Mouse (Mus musculus) CD4-positive helper T cell, adult 2 months (primary cell): Measurements from ENCODE around the gene Mrps21.
"Not testable (repeated sequence)": the region's sequence is repeated elsewhere in the genome, so short reads cannot be mapped to it uniquely, and the experiment has no call there.

Experiments used
- DNase-seq: peaks from one replicate; pipeline ENCODE4 v3.0.0-alpha.2; 2012; ENCODE audit warnings: low read depth, missing footprints, low spot score

Gene Mrps21

DNA sequence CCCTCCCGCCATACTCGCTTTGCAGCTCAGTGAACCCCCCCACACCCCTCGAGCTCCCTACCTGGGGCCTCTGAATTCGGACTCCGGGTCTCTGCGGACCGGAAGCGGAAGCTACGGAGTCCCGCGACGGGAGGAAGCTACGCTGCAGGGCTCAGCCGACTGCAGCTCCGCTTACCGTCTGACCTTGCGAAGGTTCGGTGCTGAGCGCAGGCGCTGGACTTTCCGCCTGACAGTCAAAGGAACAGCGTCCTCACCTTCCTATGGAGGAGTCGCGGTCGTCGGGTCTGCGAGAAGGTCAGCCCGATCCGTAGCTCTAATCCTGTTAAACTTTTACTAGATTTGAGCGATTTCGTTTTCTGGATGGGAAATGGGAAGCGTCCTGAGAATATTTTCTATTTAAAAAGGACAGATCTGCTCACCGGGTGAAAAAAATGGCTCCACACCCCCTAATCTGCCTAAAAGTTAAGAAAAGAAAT lies at the start of gene Mrps21:
Mrps21 (minus strand) TSS at position 128 of the 476 bp plus-strand sequence.
- DNase-seq: peak; percentile 86

DNA sequence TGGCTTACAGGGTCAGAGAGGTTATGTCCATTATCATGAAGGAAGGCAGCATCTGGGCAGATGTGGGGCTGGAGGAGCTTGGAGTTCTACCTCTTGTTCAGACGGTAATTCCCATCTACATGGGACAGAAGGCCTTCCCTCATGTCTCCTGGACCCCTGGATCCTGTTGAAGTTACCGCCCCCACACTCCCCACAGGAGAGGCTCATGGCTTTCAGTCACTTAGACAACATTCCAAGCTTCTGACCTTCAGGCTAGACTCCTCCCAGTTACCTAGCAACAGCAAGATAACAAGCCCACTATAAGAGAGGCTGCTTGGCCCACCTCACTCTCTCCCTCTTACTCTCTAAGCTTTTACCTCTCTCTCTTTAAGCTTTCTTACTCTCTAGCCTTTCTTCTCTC lies 49.2 kb upstream of the Mrps21 start:
- DNase-seq: not testable (repeated sequence)

DNA sequence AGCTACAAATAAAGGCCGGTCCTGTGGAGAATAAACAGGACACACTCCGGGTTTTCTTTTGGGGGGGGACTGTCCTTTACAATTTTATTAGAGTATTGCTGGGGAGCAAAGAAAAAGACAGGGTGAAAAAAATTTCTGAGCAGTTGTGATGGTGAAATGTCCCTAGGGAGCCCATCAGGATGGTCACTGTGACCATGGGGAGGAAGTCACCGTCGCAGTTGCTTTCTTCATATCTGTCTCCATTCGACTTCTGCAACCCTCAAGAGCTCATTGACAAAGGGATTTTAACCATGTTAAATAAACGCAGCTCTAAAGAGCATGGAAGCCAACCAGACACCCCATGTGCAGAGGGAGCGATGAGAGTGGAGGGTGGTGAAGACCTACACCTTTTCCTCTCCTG lies 45.4 kb upstream of the Mrps21 start:
- no peak for DNase-seq

DNA sequence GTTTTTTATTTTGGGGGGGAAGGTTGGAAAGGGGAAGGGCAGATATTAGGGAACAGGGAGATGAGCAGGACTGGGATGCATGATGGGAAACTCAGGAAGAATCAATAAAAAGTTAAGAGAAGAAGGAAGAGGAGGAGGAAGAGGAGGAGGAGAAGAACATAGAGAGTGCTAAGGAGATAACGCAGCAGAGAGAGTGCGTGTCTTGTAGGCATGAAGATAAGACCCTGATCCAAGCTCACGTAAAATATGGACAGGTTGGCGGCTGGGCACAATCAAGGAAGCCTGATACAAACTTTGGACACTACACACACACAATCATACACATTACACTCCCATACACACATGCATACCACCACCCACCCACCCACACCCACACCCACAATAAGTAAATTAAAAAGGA lies 43.4 kb upstream of the Mrps21 start:
- no peak for DNase-seq

DNA sequence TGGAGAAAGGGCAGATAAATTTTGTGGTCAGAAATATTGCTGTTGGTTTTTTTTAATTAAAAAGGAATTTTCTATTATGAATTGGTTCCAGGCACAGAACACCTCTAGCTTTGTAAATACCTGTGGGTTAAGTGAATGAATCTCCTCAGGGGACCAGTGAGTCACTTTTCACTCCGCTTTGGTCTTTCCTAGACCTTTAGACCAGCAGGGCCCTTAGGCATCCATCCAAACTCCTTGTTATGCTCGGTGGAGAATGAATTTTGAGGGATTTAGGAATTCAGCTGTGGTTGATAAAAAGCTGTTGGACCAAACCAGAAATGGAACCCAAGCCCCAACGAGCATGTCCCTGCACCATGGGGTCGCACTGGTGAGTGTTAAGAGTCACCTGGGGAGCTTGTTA lies 36.3 kb upstream of the Mrps21 start:
- DNase-seq: no peak

DNA sequence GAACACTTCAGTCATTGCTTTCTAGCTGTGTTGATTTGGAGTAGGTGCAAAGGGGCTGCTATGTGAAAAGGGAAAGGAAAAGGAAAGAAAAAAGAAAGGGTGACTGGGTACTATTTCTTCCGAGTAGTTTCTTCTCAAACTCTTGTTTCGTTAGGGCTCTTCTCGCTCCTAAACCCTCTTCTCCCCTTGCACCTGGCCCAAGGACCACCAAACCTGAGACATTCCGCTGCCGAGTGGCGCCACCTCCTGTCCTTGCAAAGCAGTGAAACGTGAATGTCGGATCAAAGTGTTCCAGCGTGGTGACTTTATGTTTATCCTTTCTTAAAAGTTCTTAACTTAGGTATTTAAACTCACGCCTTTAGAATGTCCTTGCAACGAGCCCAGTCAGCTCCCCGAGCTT lies 35.5 kb upstream of the Mrps21 start:
- DNase-seq: peak; percentile 52

DNA sequence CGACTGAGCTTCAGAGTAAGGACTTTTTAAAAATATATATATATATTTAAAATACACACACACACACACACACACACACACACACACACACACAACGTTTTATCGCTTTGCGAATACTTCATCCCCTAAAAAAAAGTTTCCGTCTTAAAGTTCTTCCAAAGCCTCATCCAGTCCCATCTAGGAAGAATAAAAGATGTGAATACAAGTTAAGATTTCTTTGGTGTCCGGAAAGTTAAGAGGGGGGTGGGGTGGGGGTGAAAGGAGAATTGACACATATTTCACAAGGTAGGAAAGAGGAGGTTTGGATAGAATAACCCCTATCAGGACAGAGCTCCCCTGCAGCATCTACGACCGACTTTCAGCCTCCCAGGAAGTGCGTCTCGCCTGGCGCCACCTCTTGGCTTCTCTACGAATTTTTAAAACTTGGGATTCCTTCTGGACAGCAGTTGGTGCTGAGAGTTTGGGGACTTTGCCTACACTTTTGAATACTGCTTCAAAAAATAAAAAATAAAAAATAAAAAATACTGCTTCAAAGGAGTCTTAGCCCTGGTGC lies 34.7 kb upstream of the Mrps21 start:
- DNase-seq: peak; percentile 60

DNA sequence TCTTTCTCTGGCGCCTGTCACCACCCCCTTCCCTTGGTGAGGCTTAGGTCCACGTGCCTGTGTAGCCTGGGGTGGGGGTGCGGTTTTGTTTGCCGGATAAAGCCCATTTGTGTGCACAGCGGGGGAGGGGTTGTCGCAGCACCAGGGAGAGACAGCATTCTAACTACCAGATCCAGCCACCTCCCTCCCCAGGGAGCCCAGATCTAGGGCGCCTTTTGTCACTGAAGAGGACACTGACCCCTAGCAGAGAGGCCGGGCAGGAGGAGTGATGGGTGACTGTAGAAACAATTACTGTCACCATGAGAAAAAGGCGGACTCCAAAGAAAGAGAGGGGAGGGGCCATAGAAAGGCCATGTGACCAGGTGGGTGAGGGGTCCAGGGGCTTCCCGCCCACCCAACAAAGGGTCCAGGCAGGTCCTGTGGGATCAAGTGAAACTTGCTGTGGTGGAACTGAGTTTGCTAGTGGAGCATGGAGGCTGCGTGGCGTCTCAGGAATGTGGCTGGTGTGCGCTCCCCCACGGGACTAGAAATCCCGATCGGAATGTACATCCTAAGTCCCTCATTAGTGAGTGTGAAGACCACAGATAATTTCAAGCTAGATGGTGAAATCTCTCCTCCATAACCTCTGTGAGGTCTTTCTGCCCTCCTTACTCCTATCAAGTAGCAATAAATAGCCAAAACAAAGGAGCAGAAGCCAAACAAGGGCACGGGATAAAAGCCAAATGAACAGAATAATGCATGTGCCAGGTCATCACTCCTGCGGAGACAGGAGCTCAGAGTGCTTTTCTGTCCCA lies 34.0 kb upstream of the Mrps21 start:
- DNase-seq: peak; percentile 55

DNA sequence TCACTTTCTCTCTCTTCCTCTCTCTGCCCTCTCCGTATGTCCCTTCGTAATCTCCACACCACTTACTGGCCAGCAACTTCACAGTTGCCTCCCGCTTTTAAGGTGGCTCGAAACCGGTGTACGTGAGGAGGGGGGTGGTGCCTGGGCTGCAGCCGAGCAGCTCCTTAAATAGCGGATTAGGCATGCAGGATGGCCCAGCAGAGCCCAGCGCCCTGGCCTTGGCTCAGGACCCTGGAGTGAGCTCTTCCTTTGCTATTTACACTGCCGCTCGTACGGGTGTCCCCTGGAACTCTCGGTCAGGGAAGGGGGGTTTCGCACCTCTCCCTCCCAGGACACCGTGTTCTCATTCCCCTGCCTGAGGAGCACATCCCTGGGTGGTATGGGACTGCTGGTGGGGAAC lies 33.2 kb upstream of the Mrps21 start, which contains the start of gene Car14:
Car14 (minus strand) TSS at position 124 of the 400 bp plus-strand sequence.
- DNase-seq: no peak

DNA sequence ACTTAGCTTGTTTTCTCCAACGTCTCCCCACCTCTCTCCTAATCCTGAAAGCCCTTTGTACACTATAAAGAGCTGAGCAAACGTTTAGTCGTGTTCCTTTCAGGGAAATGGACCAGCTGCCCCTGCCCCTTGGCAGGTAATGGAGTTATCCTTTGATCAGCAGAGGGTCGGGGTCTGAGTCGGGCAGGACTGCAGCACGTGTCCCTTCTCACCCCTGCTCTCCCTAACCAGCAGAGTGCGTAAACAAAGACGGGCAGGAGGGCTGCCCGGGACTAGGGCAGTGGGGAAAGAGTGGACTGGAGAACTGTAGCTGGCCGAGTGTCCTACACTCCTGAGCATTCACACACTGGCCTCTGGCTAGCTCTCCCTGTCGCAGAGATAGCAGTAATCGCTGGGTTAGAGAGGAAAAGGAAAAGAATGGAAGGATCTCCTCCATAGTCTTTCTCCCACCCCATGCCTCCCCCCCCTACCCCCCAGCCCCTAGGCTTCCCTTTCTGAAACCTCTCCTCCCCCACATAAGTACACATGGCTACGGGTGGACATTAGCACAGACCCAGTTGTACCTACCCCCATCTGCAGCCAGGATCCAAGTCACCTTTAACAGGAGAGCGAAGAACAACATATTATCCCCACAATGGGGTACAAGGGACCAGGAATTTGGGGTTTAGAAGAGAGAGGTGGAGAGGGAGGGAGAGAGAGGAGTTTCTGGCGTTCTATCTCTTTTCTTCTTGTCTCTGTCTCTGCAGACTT lies 32.6 kb upstream of the Mrps21 start:
- DNase-seq: no peak

DNA sequence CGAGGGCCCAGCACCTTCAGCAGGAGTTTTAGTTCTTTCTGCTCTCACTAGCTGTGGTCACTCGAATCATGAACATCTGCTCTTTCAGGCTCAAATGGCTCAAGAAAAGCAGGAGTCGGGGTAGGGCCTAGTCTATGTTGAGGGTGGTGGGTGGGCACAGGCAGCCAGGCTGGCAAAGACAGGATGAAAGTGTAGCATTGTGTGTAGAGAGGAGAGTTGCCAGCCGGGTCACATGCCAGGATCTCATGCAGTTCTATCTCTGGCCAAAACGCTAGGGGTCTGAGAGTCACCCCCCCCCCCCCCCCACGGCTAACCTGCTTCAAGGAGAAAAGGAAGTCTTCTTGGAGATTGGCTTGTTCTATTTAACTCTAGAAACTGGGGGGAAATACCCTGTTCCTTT lies 31.3 kb upstream of the Mrps21 start:
- DNase-seq: no peak

DNA sequence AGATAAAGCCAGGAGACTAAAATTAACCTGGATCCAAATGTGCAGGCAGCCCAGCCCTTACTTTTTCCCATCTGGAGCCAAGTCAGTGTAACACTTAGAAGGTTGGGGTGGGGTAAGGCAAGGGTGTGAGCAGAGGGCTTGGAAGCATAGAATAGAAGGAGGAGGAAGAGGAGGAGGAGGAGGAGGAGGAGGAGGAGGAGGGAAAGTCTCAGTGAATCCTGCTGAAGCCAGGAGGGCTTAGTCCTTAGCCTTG lies 31.0 kb upstream of the Mrps21 start:
- DNase-seq: no peak

DNA sequence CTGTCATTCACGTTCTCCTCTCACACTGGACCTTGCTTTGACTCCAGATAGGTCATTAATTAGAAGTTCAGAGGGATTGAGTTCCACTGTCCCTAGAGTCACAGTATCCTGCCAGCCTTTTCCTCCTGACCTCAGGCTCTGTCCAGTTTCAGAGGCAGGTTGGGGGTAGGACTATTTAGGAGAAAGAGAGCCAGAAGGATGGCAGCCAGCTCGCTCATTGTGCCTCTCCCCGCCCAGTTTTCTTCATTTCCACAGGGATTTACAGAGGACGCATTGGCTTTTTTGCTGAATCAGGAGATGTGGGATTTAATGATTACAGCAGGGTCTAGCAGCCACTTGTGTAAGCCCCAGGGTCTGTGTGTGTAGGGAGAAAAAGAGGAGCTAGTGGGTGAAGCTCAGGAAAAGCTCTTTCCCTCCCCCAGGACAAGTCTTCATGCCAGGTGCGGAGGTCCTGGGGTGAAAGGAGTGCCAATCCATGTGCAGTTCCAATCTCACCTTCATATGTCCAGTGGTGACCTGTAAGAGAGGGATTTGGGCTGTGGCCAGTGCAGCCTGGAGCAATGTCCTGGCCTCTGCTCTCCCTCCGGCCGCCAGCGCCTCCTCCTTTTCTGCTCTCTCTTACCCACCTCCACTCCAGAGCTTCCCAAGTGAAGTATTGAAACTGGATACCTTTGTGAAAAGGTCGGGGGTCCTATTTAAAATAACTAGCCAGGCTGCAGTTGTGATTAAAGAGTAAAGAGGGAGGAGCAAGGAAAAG lies 30.5 kb upstream of the Mrps21 start:
- DNase-seq: no peak

DNA sequence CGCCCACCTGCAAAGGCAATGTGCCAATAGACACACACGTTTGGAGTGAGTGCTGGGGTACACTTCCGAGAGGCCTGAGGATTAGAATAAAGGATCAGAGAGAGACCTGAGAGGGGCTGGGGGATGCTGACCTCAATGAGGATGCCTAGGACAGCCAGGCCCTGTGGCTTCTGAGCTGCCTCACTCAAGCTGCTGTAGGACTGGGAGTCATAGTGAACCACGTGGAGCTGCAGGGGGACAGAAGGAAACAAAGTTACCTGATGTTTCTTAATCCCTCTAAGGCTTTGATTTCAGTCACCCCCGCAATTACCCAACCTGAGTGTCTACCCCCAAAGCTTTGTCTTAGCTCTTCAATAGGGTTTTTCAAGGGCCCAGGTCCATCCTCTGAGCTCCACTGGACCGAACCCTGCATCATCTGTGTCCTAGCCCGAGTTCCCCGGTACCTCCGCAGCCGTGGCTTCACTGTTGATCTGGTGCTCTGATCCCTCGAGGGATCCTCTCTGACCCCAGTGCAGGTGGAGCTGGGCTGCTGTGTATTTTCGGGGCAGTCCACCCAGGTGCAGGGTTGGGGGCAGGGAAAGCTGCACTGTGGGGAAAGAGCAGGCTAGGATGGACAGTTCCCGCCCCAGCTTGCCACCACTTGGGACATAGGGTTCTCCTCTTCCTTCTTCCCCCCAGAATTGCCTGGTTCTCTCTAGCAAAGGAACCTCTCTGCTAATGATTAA lies 28.6 kb upstream of the Mrps21 start:
- DNase-seq: no peak

DNA sequence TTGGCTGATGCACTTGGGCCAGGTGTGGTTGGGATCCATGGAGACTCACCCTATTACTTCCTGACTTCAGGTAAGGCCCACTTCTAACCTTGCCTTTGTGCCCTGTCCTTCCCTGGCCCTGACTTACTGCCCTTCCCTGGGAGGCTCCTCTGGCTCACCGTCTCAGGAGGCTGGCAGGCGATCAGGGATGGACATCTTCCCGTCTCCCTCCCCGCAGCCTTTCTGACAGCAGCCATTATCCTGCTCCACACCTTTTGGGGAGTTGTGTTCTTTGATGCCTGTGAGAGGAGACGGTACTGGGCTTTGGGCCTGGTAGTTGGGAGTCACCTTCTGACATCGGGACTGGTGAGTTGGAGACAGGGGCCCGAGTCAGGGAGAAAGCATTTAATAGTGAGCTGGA lies 24.2 kb upstream of the Mrps21 start:
- DNase-seq: not testable (repeated sequence)

DNA sequence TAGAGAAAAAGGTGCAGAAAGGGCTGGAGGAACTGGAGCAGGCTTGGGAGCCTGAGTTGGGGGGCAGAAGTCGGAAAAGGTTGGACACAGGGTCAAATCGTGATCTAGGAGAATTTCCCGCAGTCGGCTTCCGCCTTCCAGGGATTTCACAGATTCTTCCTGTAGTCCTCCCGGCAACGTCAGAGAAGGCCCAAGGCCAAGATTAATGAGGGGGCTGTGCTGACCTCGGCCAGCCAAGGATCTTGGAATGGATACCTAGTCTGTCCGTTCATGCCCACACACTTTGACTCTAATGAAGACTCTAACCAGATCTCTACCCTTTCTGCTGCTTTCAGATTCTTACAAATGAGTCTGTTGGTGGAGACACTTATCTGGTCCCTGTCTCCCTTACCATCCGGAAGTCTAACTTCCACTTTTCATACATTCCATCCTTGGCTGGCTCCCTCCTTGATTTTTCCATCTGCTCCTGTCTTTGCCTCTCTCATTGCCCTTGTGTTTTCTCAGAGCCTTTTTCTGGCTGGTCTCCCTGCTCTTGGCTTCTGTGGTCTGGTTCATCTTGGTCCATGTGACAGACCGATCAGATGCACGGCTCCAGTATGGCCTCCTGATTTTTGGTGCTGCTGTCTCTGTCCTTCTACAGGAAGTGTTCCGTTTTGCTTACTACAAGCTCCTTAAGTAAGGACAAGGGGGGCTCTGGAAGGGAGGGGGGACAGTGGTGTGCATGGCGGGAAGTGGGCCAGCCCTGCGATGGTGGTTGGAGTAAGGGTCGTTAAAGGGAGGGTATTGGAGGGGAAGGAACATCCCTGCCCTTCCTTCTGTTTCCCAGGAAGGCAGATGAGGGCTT lies 23.2 kb upstream of the Mrps21 start:
- peak; percentile 37 for DNase-seq

DNA sequence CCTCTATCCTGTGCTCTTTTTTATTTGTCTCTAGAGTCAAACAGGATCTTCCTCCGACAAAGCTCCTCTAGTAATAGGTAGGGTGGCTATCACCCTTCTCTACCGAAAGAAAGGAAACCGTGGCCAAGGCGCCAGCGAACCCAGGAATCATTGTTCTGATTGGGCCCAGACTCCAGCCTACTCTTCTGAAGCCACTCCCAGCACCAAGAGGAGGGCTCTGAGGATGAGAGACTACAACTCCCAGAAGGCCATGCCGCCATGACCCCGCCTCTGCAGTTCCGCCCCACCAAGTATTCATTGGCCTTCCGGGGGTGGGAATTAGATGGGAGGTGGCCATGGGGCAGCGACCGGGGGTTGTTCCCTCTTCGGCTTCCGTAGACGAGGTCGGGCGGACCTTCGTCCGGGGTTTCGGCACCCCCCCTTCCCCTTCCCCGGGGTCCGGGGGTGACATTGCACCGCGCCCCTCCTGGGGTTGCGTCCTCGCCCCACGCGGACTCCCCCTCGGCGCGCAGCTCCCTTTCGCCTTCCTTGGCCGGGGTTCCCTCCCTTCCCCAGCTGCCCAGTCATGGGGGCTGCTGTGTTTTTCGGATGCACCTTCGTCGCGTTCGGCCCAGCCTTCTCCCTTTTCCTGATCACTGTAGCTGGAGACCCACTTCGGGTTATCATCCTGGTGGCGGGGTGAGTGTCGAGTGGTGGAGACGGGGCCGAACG lies 22.4 kb upstream of the Mrps21 start, which contains the start of gene Aph1a:
Aph1a (plus strand) TSS at position 364 of the 711 bp plus-strand sequence.
- DNase-seq: peak; percentile 98

DNA sequence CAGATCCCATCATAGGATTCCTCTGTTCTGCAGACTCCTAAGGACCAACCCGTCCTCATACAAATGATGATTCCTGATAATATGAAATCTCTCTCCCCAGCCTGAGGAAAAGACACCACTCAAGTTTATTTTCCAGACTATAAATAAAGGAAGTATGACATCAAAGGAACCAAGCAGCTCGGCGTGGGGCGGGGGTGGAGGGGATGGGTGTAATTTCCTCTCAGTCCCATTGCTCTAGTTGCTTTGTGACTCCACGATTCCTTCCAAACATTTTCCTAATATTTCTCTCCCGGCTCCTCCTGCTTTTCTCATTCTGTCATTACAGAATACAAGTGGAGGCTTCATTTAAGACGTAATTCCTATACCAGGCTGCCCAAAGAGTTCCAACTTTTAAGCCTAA lies 21.8 kb upstream of the Mrps21 start:
- DNase-seq: peak; percentile 61
